Mouse (Mus musculus): ENCODE data around the gene Serpina1e. TPM values are rescaled to one million over a fixed set of nuclear protein-coding genes. Genes with fewer than 3 reads are reported as not detected.
"Not testable (repeated sequence)": the region's sequence is repeated elsewhere in the genome, so short reads cannot be mapped to it uniquely, and the experiment has no call there.

The Serpina1e gene
- total and polyA plus RNA-seq, 3 experiments: not detected

- DNase-seq (ENCODE audit: low read depth, low spot score); H3K36me3 ChIP-seq (ENCODE audit: control insufficient read depth in 1 of 2, insufficient read depth in 2 of 2, low read length in 2 of 2); H3K79me2 ChIP-seq (ENCODE audit: control insufficient read depth, insufficient read depth, low read length, poor library complexity); H3K4me3 ChIP-seq (ENCODE audit: control insufficient read depth in 1 of 2, insufficient read depth in 1 of 2, low read depth in 2 of 2, low read length in 2 of 2); H3K27ac ChIP-seq (ENCODE audit: control insufficient read depth, low read depth, low read length); H3K4me1 ChIP-seq (ENCODE audit: control insufficient read depth in 1 of 2, insufficient read depth in 2 of 2, low read length in 2 of 2); H3K27me3 ChIP-seq (ENCODE audit: control insufficient read depth in 1 of 2, insufficient read depth in 2 of 2, low read length in 2 of 2); H3K9me3 ChIP-seq (replicated peaks; ENCODE audit: insufficient read depth, low read length); H3K9ac ChIP-seq (ENCODE audit: control insufficient read depth, low read depth, low read length, poor library complexity, severe bottlenecking): not testable (repeated sequence)
Measured at GRCm38 (mm10) chr12:103901929-103902328, 56.8 kb downstream of the Serpina1e start.

Other genes with a start within 250 kb of the Serpina1e start
- gene Serpina1d, start 185.4 kb downstream of the Serpina1e start, total RNA-seq (2012; rRNA removed): not detected in 2 replicates
- not detected for gene Serpina1d, start 185.4 kb downstream of the Serpina1e start, polyA plus RNA-seq (2012; ENCODE audit: insufficient read depth in 1 of 2, insufficient read length in 2 of 2, low read depth in 1 of 2, low replicate concordance in 2 of 2, missing spikeins in 1 of 2)
- not detected in 2 replicates for gene Serpina1b, start 128.6 kb downstream of the Serpina1e start, total RNA-seq (2012; rRNA removed)
- not detected for gene Serpina1b, start 128.6 kb downstream of the Serpina1e start, polyA plus RNA-seq (2012; ENCODE audit: insufficient read depth in 1 of 2, insufficient read length in 2 of 2, low read depth in 1 of 2, low replicate concordance in 2 of 2, missing spikeins in 1 of 2)
- not detected in 2 replicates for gene Serpina1a, start 95.4 kb downstream of the Serpina1e start, total RNA-seq (2012; rRNA removed)
- not detected for gene Serpina1a, start 95.4 kb downstream of the Serpina1e start, polyA plus RNA-seq (2012; ENCODE audit: insufficient read depth in 1 of 2, insufficient read length in 2 of 2, low read depth in 1 of 2, low replicate concordance in 2 of 2, missing spikeins in 1 of 2)
- gene Serpina1c, start 54.1 kb downstream of the Serpina1e start, total RNA-seq (2012; rRNA removed): not detected in 2 replicates
- not detected for gene Serpina1c, start 54.1 kb downstream of the Serpina1e start, polyA plus RNA-seq (2012; ENCODE audit: insufficient read depth in 1 of 2, insufficient read length in 2 of 2, low read depth in 1 of 2, low replicate concordance in 2 of 2, missing spikeins in 1 of 2)
- 0.65 TPM in 2 replicates for gene Serpina11, start 31.0 kb upstream of the Serpina1e start, total RNA-seq (2012; rRNA removed)
- gene Serpina11, start 31.0 kb upstream of the Serpina1e start, polyA plus RNA-seq (2012; ENCODE audit: insufficient read depth in 1 of 2, insufficient read length in 2 of 2, low read depth in 1 of 2, low replicate concordance in 2 of 2, missing spikeins in 1 of 2): under 1 TPM in 1 of 2 experiments, not detected in 1; 0.67 TPM
- not detected in 2 replicates for gene Serpina9, start 54.8 kb upstream of the Serpina1e start, total RNA-seq (2012; rRNA removed)
- under 1 TPM in 1 of 2 experiments, not detected in 1; 0.06 TPM for gene Serpina9, start 54.8 kb upstream of the Serpina1e start, polyA plus RNA-seq (2012; ENCODE audit: insufficient read depth in 1 of 2, insufficient read length in 2 of 2, low read depth in 1 of 2, low replicate concordance in 2 of 2, missing spikeins in 1 of 2)
- gene Serpina12, start 85.5 kb upstream of the Serpina1e start, total RNA-seq (2012; rRNA removed): 0.04 TPM in 1 of 2 replicates, not detected in the other
- gene Serpina12, start 85.5 kb upstream of the Serpina1e start, polyA plus RNA-seq (2012; ENCODE audit: insufficient read depth in 1 of 2, insufficient read length in 2 of 2, low read depth in 1 of 2, low replicate concordance in 2 of 2, missing spikeins in 1 of 2): not detected
- gene Serpina5, start 142.1 kb upstream of the Serpina1e start, total RNA-seq (2012; rRNA removed): not detected in 2 replicates
- not detected for gene Serpina5, start 142.1 kb upstream of the Serpina1e start, polyA plus RNA-seq (2012; ENCODE audit: insufficient read depth in 1 of 2, insufficient read length in 2 of 2, low read depth in 1 of 2, low replicate concordance in 2 of 2, missing spikeins in 1 of 2)
- not detected in 2 replicates for gene Serpina3a, start 153.7 kb upstream of the Serpina1e start, total RNA-seq (2012; rRNA removed)
- gene Serpina3a, start 153.7 kb upstream of the Serpina1e start, polyA plus RNA-seq (2012; ENCODE audit: insufficient read depth in 1 of 2, insufficient read length in 2 of 2, low read depth in 1 of 2, low replicate concordance in 2 of 2, missing spikeins in 1 of 2): not detected
- gene Serpina3b, start 169.0 kb upstream of the Serpina1e start, total RNA-seq (2012; rRNA removed): not detected in 2 replicates
- not detected for gene Serpina3b, start 169.0 kb upstream of the Serpina1e start, polyA plus RNA-seq (2012; ENCODE audit: insufficient read depth in 1 of 2, insufficient read length in 2 of 2, low read depth in 1 of 2, low replicate concordance in 2 of 2, missing spikeins in 1 of 2)
- gene Serpina3c, start 194.9 kb upstream of the Serpina1e start, total RNA-seq (2012; rRNA removed): not detected in 2 replicates
- gene Serpina3c, start 194.9 kb upstream of the Serpina1e start, polyA plus RNA-seq (2012; ENCODE audit: insufficient read depth in 1 of 2, insufficient read length in 2 of 2, low read depth in 1 of 2, low replicate concordance in 2 of 2, missing spikeins in 1 of 2): not detected

Data from MEL (cell line).